Mouse (Mus musculus): Measurements from ENCODE around the gene H2-Ke6.

GRCm38 (mm10) chr17:33999341-34000149 lies 28.3 kb downstream of the H2-Ke6 start:
- TF ChIP-seq CTCF (IDR thresholded peaks at IDR 0.05; ENCODE audit: insufficient read depth, low read length) (no peak), POLR2A (IDR thresholded peaks at IDR 0.05; ENCODE audit: borderline replicate concordance, extremely low read depth, low read depth, low read length) (no peak)
